Mouse (Mus musculus) myocyte (in vitro differentiated cells): Measurements from ENCODE around the gene Rab5b.

ENCODE experiments used
- CEBPB ChIP-seq: IDR thresholded peaks from 2 replicates; pipeline ENCODE4 v1.6.1; 2011; ENCODE audit warnings: mild to moderate bottlenecking, moderate library complexity; ENCODE audit not compliant: poor library complexity, insufficient read depth, severe bottlenecking
- E2F4 ChIP-seq: IDR thresholded peaks from one replicate; pipeline ENCODE4 v1.6.1; 2011; ENCODE audit warnings: mild to moderate bottlenecking, control low read depth, moderate library complexity; ENCODE audit not compliant: insufficient read depth
- MAX ChIP-seq: IDR thresholded peaks from one replicate; pipeline ENCODE4 v1.6.1; 2011; ENCODE audit warnings: low read depth, mild to moderate bottlenecking, control low read depth
- MYOD1 ChIP-seq, 3 experiments: IDR thresholded peaks; one replicate each; pipeline ENCODE4 v1.6.1; 2011; ENCODE audit warnings: control low read depth in 2 of 3, low read depth in 2 of 3, mild to moderate bottlenecking in 2 of 3, moderate library complexity in 1 of 3; ENCODE audit not compliant: insufficient read length in 2 of 3, control insufficient read depth in 1 of 3
- MYOG ChIP-seq, 3 experiments: IDR thresholded peaks; one replicate each; pipeline ENCODE4 v1.6.1; 2011; ENCODE audit warnings: control low read depth in 2 of 3, low read depth in 2 of 3, mild to moderate bottlenecking in 2 of 3; ENCODE audit not compliant: insufficient read length in 2 of 3, control insufficient read depth in 1 of 3, insufficient read depth in 1 of 3
- POLR2A ChIP-seq: IDR thresholded peaks from one replicate; pipeline ENCODE4 v1.6.1; 2011; ENCODE audit warnings: low read depth, mild to moderate bottlenecking, control low read depth, moderate library complexity; ENCODE audit not compliant: insufficient read length
- POLR2AphosphoS2 ChIP-seq: IDR thresholded peaks from one replicate; pipeline ENCODE4 v1.6.1; 2011; ENCODE audit warnings: low read depth, control low read depth; ENCODE audit not compliant: insufficient read length
- SRF ChIP-seq: IDR thresholded peaks from one replicate; pipeline ENCODE4 v1.6.1; 2011; ENCODE audit warnings: low read depth; ENCODE audit not compliant: control insufficient read depth, insufficient read length
- TCF3 ChIP-seq: IDR thresholded peaks from one replicate; pipeline ENCODE4 v1.6.1; 2011; ENCODE audit warnings: low read depth, control low read depth; ENCODE audit not compliant: insufficient read length
- USF1 ChIP-seq: IDR thresholded peaks from one replicate; pipeline ENCODE4 v1.6.1; 2011; ENCODE audit warnings: low read depth, mild to moderate bottlenecking, control low read depth, moderate library complexity

- TF ChIP-seq POLR2A (no peak), MYOD1 (IDR thresholded peaks at IDR 0.05; ENCODE audit: control insufficient read depth in 1 of 3, insufficient read length in 2 of 3, low read depth in 2 of 3) (no peak), E2F4 (no peak), POLR2AphosphoS2 (no peak), TCF3 (no peak), CEBPB (no peak), SRF (no peak), MAX (no peak), USF1 (no peak), MYOG (IDR thresholded peaks at IDR 0.05; ENCODE audit: control insufficient read depth in 1 of 3, insufficient read depth in 1 of 3, insufficient read length in 2 of 3, low read depth in 2 of 3) (no peak)
These were observed 2.9 kb upstream of the Rab5b start for GRCm38 (mm10) chr10:128699006-128699405.
